Mouse (Mus musculus) Muller cell, postnatal 12 days (primary cell): ENCODE results near the gene Mrps35.
A peak's percentile ranks its signal among the peaks of the same experiment; 100 is the strongest.

Source experiments
- DNase-seq: peaks from one replicate; pipeline ENCODE4 v3.0.0-alpha.2; 2015; ENCODE audit errors: inconsistent ontology term

Gene Mrps35

DNA sequence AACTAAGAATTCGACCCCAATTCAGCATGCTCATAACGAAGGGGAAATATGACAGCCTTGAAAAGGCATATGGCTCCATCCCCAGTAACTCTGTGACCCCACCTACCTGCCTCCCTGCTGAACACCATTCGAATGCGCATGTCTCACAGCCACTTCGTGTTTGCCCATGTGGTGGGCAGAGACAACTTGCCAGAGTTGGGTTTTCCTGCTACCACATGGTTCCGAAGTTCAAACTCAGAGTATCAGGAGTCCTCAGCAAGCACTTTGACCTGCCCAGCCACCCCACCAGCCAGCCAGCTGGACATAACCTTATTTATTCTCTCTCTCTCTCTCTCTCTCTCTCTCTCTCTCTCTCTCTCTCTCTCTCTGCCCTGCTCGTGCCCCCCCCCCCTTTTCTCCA is 45.2 kb downstream of the Mrps35 start:
- no peak for DNase-seq

DNA sequence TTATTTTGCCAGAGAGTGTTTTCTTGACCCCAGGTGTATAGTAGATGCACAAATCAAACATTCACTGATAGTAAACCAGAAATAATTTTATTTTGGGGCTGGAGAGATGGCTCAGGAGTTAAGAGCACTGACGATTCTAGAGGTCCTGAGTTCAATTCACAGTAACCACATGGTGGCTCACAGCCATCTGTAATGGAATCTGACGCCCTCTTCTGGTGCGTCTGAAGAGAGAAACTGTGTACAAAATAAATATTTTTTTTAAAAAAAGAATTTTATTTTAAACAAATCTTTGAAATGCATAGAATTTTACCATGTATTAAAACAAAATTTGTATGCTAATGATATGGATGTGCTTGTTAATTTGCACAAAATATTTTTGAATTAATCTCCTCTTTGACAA is 46.0 kb downstream of the Mrps35 start:
- DNase-seq: no peak

DNA sequence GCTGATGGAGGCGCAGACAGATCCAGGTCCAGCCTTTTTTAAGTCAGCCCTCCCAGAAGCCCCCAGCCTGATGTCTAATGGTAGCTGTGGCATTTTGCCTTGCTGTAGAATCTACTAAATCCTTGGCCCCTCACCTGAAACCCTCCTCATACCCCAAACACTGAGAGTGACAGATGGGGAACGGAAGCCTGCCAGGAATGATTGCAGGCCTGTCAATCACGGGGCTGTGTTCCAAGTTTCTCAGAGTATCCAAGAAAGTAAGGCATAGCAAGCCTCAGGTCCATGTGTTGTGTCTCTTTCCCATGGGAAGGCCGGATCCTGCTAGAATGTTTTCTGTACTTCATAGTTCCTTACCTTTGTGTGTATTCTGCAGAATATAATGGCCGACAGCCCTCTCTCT is 47.6 kb downstream of the Mrps35 start:
- DNase-seq: no peak

DNA sequence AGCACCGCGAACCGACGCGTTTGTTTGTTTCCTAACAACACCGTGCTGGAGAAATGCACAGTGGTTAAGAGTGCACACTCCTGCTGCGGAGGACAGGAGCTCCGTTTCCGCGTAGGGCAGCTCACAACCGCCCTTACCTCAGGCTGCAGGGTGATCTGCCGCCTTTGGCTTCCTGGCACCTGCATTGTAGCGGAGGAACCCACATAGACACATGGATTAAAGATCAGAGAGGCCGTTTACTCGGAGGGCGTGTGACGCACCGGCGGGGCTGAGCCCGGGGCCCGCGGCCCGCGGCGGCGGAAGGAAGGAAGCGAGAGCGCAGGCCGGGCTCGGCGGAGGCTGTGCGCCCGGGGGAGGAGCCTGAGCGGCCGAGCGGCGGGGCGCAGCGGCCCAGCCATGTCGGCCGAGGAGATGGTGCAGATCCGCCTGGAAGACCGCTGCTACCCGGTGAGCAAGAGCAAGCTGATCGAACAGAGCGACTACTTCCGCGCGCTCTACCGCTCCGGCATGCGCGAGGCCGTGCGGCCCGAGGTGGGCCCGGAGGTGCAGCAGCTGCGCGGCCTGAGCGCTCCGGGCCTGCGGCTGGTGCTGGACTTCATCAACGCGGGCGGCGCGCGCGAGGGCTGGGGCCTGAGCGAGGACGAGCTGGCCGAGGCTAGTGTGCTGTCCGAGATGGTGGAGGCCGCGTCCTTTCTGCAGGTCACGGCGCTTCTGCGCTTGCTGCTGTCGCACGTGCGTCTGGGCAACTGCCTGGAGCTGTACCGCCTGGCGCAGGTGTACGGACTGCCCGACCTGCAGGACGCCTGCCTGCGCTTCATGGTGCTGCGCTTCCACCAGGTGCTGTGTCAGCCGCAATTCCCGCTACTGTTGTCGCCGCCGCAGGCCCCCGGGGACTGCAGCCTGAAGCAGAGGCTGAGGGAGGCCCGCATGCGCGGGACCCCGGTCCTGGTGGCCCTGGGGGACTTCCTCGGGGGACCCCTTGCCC is 48.9 kb downstream of the Mrps35 start, which contains the start of gene Klhl42:
Gene Klhl42, plus strand, starts transcription at position 244 of the 985 bp plus-strand sequence.
- peak; percentile 86 for DNase-seq

DNA sequence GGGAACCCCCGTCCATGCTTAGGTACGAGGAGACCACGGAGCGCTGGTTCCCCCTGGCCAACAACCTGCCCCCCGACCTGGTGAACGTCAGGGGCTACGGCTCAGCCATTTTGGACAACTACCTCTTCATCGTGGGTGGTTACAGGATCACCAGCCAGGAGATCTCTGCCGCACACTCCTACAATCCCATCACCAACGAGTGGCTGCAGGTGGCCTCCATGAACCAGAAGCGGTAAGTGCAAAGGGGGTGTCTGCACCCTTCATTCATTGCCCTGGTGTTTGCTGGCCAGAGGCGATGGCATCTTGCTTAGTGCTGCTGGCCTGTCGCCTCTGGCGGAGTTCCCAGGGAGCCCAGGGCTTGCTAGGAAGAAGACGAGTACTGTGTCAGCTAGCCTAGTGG is 49.6 kb downstream of the Mrps35 start:
- DNase-seq: peak; percentile 62

DNA sequence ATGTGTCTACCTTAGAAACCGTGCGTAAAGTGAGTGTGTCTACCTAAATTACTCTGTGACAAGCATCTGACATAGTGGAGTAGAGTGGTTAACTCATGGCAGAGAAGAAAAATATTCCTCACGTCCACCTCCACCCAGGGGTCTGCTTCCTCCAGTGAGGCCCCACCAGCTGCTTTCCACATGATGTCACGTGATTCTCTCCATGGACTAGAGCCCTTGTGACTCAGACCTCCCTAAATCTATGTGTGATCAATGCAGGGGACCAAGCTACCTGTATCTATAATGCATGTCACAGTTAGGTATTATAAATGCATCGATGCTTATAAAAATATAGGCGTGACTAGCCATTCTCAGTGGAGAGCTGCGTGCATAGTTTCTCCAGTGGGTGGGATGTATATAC is 52.2 kb downstream of the Mrps35 start:
- DNase-seq: no peak

DNA sequence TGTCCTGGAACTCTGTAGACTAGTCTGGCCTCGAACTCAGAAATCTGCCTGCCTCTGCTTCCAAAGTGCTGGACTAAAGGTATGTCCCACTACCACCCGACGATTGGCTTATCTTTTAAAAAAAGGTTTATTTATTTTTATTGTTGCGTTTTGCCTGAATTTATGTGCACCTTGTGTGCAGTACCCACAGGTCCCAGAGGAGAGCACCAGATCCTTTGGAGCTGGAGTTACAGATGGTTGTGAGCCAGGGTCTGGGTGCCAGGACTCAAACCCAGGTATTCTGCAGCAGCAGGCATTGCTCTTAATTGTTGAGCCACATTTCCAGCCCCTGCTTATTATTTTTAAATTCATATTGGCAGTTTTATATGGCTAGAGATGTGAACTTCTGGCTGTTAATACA is 53.5 kb downstream of the Mrps35 start:
- no peak for DNase-seq

DNA sequence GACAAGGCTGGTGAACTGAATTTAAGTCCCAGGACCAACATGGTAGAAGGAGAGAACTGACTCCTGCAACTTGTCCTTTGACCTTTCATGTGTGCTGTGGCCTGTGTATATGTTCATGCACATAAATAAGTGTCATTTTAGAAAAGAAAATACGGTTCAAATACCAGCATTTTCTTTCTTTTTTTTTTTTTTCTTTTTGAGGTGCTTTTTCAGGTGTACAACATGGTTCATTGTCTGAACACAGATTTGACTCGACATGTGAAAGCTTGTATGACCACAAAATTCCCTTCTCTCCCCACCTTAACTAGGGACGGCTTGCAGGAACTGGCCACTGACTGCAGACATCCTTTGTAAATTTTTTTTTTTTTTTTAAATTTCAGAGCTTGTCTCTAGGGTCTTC is 54.4 kb downstream of the Mrps35 start:
- no peak for DNase-seq

DNA sequence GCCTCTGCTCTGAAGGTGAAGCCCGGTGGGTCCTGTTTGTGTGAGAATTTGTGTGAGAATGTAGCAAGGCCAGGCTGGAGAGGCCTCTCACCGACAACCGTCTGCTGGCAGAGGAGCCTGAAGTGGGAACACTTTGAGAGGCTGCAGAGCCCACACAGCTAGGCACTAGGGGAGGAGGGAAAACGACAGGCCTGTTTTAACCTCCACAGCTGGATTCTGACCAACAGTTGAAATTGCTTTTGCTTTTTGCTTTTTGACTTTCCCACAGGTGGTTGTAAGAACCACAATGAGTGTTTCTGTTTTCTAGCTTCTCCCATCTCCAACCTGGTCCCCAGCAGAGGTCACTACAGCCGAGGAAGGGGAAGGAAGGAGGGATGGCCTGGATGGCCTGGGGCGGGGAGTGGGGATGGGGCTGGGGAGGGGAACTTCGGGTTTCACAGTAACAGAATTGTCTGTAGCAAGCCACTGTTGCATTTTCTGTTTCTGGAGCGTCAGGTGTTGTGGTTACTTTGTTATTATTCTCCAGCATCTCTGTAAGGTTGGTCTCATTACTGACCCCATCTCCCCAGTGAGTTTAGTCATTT is 54.9 kb downstream of the Mrps35 start:
- DNase-seq: no peak

DNA sequence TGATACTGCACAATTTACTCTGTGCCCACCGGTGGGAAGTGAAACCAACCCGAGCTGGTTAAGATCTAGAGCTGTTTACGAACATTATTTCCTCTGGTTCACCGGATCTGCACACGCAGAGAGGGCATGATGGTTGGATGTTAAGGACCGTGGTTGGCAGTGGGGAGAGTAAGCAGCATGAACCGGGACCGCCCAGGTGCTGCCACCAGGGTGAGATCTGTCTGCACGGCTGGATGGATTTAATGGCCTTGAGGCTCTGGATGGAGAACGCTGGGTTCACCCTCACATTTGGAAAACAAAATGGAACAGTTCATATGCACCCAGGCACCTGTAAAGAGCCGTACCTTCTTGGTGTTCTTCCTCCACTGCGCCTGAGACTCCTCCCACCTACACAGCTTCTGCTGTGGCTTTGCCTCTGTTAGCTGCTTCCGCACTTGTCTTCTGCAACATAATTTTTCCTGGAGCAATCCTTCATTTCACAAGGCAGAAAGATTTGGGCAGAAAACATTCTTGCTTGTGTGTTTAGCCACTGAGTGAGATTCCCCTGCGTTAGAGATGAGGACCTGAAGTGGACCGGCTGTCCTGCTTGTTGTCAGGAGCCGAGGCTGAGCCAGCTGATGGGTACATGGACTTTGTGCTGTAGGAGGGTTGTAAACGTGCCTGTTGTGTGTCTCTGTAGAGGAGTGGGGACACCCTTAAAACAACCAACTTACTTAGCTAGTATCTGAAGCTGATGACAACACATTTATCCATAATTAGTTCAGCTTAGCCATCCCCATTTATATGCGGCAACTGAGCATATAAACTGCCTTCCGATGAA is 57.1 kb downstream of the Mrps35 start:
- no peak for DNase-seq

DNA sequence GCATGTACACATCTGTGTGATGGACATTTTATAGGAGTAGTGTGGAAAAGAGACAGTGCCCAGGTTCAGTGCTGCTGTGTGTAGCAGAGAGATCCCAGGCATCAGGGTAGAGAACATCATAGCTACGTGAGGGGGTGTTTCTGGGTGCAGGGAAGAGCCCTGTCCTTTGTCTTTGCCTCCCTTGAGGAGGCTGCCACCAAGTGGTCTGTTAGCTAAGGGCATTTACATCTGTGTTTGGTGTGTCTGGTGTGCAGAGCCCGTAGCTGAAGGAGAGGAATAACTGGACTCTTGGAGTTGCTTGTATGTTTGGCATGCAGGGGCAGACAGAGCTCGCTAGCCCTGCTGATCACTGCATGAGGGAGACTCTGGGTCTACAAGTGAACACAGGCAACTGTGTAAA is 59.7 kb downstream of the Mrps35 start:
- DNase-seq: no peak

DNA sequence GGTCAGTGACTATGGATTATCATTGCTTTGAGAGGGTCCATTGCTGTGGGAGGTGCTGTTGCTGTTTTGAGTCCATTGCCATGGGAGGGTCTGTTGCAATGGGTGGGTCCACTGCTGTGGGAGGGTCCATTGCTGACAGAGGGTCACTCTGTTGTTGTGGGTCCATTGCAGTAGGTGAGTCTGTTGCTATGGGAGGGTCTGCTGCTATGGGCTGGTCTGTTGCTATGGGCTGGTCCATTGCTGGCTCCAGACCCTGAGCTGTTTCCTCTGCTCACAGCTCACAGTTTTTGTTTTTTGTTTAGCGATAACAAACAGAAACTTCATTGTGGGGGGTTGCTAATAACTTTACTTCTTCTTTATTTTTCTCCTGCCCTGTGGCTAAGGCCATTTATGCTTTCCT is 63.0 kb downstream of the Mrps35 start:
- no peak for DNase-seq

DNA sequence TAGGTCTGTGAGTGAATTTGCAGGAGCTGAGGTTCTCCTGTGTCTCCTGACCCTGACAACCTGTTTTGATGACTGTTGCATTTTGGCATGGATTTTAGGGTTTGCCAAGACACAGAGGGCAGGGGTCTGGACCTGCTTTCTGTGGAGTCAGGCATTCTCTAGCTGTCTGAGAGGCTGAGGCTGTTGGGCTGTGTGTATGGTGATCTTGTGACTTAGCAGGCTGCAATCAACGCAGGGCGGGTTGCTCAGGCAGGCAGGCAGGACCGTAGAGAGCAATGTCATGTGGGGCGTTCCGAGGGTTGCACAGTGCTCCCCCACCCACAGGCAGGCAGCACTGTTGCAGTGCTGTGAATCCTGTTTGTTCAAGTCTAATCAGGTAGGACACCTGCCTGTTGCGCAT is 64.2 kb downstream of the Mrps35 start:
- DNase-seq: no peak

DNA sequence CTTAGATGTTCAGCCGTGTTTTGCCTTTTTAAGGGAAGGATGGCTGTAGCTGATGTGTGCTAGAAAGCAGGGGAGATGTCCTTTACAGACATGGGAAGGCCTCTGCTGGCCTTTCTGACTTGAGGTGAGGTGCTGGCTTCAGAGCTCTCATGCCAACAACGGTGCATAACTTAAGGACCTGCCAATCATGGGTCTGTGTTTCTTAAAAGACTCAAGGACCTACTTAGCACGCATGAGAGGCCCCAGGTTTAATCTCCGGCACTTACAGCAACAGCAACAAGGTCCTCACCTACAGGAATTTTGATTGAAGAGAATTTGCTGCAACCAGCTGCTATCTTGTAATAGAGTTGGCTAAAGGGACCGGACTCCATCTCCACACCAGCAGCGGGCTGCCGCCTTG is 66.7 kb downstream of the Mrps35 start:
- DNase-seq: no peak

DNA sequence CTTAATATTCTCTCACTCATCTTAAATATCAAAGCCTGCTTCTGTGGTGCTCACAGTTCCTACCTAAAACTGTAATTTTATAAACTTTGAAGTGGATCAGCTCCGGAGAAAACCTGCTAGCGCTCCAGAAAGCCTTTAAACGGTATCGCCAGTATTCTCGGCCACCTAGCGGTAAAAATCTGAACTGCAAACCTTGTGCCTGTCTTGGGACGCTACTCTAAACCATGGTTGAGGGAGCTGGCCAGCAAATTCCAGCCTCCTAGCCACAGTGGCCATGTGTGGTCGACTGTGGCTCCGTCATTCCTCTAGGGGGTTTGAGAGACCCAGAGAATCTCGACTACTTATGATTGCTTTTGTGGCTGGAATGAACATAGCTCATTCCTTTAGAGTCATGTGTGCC is 74.0 kb downstream of the Mrps35 start:
- DNase-seq: peak; percentile 71

DNA sequence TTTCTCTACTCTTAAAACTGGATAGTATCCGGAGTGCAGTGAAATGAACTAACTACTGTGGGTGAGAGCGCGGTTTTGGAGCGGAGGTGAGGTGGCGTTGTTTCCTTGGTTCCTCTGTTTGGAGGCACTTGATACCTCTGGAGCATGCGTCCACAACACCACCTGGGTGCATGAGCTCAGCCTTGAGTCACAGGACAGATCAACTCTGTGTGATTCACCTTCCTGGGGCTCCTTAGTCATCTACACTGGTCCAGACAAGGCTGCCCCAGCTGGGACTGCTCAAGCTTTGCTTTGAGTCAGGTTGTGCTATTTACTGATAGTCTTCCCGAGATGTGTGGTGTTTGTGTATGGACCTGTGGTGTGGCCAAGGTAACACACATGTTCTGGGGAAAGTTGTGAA is 75.2 kb downstream of the Mrps35 start:
- no peak for DNase-seq

DNA sequence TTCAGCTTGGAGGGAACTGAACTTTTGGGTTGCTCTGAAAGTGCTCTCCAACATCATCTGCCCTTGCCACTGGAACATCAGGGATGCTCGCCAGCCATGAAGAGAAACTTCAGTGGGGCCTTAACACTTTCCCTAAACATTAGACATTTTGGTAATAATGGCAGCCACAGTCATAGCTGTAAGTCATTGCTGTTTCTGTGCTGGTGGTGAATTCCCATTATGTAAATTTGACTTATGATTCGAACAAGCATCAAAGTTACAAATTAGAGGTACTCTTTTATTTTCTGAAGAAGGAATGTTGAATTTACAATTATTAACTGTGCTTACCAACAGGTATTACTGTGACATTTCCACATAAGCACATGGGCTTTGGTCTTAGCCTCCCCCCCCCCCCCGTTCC is 75.6 kb downstream of the Mrps35 start:
- DNase-seq: no peak

DNA sequence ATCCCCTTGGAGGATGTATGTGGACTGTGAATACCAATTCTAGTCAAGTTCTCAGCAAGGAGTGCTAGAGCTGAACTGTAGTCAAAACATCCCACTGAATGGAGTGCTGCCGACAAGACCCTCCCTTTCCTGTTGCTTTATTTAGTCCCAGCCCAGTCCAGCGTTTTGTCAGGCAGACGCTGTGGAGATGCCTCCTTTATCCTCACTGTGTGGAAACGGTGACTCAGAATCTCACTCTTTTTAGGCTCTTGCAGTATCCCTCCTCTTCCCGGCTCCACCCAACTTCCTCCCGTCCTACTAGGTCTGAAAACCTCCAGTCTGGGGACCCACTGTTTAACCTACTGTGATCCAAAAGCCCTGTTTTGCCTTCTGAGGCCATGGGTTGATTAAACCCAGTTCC is 78.8 kb downstream of the Mrps35 start:
- no peak for DNase-seq
